Mouse (Mus musculus): ENCODE measurements around the gene Fscn1.

DNA sequence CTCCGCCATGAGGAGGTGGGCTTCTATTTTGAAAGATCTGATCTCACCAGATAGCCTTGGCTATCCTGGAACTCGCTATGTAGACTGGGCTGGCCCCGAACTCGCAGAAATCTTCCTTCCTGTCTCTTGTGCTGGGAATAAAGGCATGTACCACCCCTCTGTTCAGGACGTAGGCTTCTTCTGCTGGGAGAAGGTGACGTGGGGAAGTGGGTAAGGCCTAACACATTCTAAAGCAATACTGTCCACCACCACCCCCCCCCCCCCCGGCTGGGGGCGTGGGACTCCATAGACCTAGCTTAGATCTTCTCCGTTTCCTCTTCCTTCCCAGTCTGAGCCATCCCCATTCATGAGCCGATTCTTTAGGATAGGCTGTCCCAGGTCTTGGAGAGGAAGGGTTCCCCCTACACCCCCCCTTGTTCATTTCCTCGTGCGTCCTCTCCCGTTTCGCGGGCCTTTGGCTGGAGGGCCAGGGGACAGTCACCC is 1.3 kb downstream of the Fscn1 start:
- no peak for TF ChIP-seq CTCF (IDR thresholded peaks at IDR 0.05; ENCODE audit: low read depth, low read length)
- no peak for TF ChIP-seq POLR2A (IDR thresholded peaks at IDR 0.05; ENCODE audit: extremely low read depth, insufficient read depth, low read length)
